Mouse (Mus musculus) midbrain, embryonic 10.5 days (tissue): ENCODE results near the gene Atf7. TPM values are rescaled to one million over a fixed set of nuclear protein-coding genes. Genes with fewer than 3 reads are reported as not detected.
"Not testable (repeated sequence)": the region's sequence is repeated elsewhere in the genome, so short reads cannot be mapped to it uniquely, and the experiment has no call there.

Source experiments
- DNase-seq: peaks from one replicate; pipeline ENCODE4 v3.0.0-alpha.2; 2017; ENCODE audit warnings: low spot score
- H3K27ac ChIP-seq: fragments of 300-500 bp; sonication (generic); replicated peaks from 2 replicates; pipeline ENCODE4 v1.5.1; 2016; ENCODE audit warnings: mild to moderate bottlenecking
- H3K27me3 ChIP-seq: fragments of 300-500 bp; sonication (generic); 2 replicates; pipeline ENCODE4 v1.6.1; 2016; ENCODE audit warnings: low read depth, mild to moderate bottlenecking; ENCODE audit not compliant: poor library complexity, severe bottlenecking
- H3K36me3 ChIP-seq: fragments of 300-500 bp; sonication (generic); 2 replicates; pipeline ENCODE4 v1.6.1; 2016; ENCODE audit warnings: mild to moderate bottlenecking, moderate library complexity
- H3K4me1 ChIP-seq: fragments of 300-500 bp; sonication (generic); 2 replicates; pipeline ENCODE4 v1.6.1; 2016
- H3K4me3 ChIP-seq: fragments of 300-500 bp; sonication (generic); 2 replicates; pipeline ENCODE4 v1.5.1; 2016; ENCODE audit warnings: mild to moderate bottlenecking, moderate library complexity
- H3K9me3 ChIP-seq: fragments of 300-500 bp; sonication (generic); replicated peaks from 2 replicates; pipeline ENCODE4 v1.6.1; 2016; ENCODE audit warnings: mild to moderate bottlenecking
- WGBS: fragments of 180-500 bp; shearing (Covaris S2); methylation state at CpG from one replicate; pipeline ENCODE4 v1.1.7; 2016; 5-methylcytosine and 5-hydroxymethylcytosine counted together
- polyA plus RNA-seq: library from polyadenylated mRNA; unstranded; fragments of >200 nt; fragmentation: Nextera tagmentation; extraction: Ambion mirVana; gene quantifications from 2 replicates; pipeline ENCODE4 v1.2.1, GENCODE M21; 2016

The Atf7 gene
- polyA plus RNA-seq, 1 experiment from 2014 or later = 14.9 TPM

GRCm38 (mm10) chr15:102651928-102652660, 26.8 kb upstream of the Atf7 start:
- DNase-seq, H3K4me1 ChIP-seq, H3K4me3 ChIP-seq, H3K27me3 ChIP-seq, H3K27ac ChIP-seq, H3K36me3 ChIP-seq, H3K9me3 ChIP-seq: not testable (repeated sequence)
- WGBS = 85% methylated on average over 9 of the region's 9 CpGs

GRCm38 (mm10) chr15:102651107-102651506, 25.8 kb upstream of the Atf7 start:
- H3K9me3 ChIP-seq = no peaks in the 10 kb centered on the region

GRCm38 (mm10) chr15:102635817-102636216, 10.6 kb upstream of the Atf7 start:
- Histone ChIP-seq H3K36me3 (no peaks in the 10 kb centered on the region), H3K27ac (no peak overlapping the region), H3K9me3 (no peaks in the 10 kb centered on the region), H3K27me3 (no peaks in the 10 kb centered on the region), H3K4me1 (no peaks in the 10 kb centered on the region), H3K4me3 (no peak overlapping the region)
- 88% methylated on average over 3 of the region's 3 CpGs for WGBS
- no peak for DNase-seq

More at GRCm38 (mm10) chr15:102651107-102651506, 25.8 kb upstream of the Atf7 start:
- WGBS = 89% methylated on average over 3 of the region's 3 CpGs
- Histone ChIP-seq H3K4me1 (no peaks in the 10 kb centered on the region; the same call in 1 of the 2 replicates), H3K4me3 (no peak overlapping the region), H3K36me3 (no peaks in the 10 kb centered on the region), H3K27me3 (no peaks in the 10 kb centered on the region), H3K27ac (no peak overlapping the region)
- no peak for DNase-seq

GRCm38 (mm10) chr15:102634684-102635083, 9.4 kb upstream of the Atf7 start:
- H3K36me3 ChIP-seq = no peaks in the 10 kb centered on the region
- no peak for DNase-seq
- WGBS = 93% methylated on average over 8 of the region's 8 CpGs

GRCm38 (mm10) chr15:102625687-102626055, 407 bp upstream of the Atf7 start:
- H3K4me1 ChIP-seq = peaks cover 23% of the 10 kb centered on the region
- peak overlapping the region; percentile 76 for H3K4me3 ChIP-seq
- no peaks in the 10 kb centered on the region for H3K27me3 ChIP-seq
- 0% methylated on average over 18 of the region's 18 CpGs for WGBS
- no peak for DNase-seq
- no peaks in the 10 kb centered on the region for H3K9me3 ChIP-seq
- 0 out of 2 replicates have a peak, but pooled peaks cover 3% of the 10 kb centered on the region for H3K36me3 ChIP-seq
- peak overlapping the region; percentile 98 for H3K27ac ChIP-seq

More at GRCm38 (mm10) chr15:102634684-102635083, 9.4 kb upstream of the Atf7 start:
- Histone ChIP-seq H3K27ac (no peak overlapping the region), H3K4me1 (no peaks in the 10 kb centered on the region), H3K4me3 (no peak overlapping the region), H3K27me3 (no peaks in the 10 kb centered on the region), H3K9me3 (no peaks in the 10 kb centered on the region)

- Histone ChIP-seq H3K27ac (peak overlapping the region; percentile 98), H3K36me3 (0 out of 2 replicates have a peak, but pooled peaks cover 6% of the 10 kb centered on the region), H3K4me1 (peaks cover 23% of the 10 kb centered on the region), H3K27me3 (no peaks in the 10 kb centered on the region), H3K9me3 (no peaks in the 10 kb centered on the region), H3K4me3 (peak overlapping the region; percentile 76)
- 9% methylated on average over 17 of the region's 17 CpGs for WGBS
- peak; percentile 14 for DNase-seq
Observed at GRCm38 (mm10) chr15:102624291-102624969, 834 bp downstream of the Atf7 start.

GRCm38 (mm10) chr15:102623121-102623520, 2.1 kb downstream of the Atf7 start:
- Histone ChIP-seq H3K27ac (no peak overlapping the region), H3K9me3 (no peaks in the 10 kb centered on the region), H3K27me3 (no peaks in the 10 kb centered on the region), H3K36me3 (0 out of 2 replicates have a peak, but pooled peaks cover 7% of the 10 kb centered on the region), H3K4me1 (peaks cover 23% of the 10 kb centered on the region), H3K4me3 (no peak overlapping the region)
- 92% methylated on average over 3 of the region's 3 CpGs for WGBS
- DNase-seq = no peak

GRCm38 (mm10) chr15:102622536-102622935, 2.7 kb downstream of the Atf7 start:
- Histone ChIP-seq H3K9me3 (no peaks in the 10 kb centered on the region), H3K4me1 (peaks cover 23% of the 10 kb centered on the region), H3K27ac (no peak overlapping the region), H3K27me3 (no peaks in the 10 kb centered on the region), H3K36me3 (0 out of 2 replicates have a peak, but pooled peaks cover 7% of the 10 kb centered on the region), H3K4me3 (no peak overlapping the region)
- DNase-seq = no peak

GRCm38 (mm10) chr15:102620765-102621164, 4.5 kb downstream of the Atf7 start:
- H3K9me3 ChIP-seq = no peaks in the 10 kb centered on the region

GRCm38 (mm10) chr15:102619486-102619885, 5.8 kb downstream of the Atf7 start:
- no peak overlapping the region for H3K4me3 ChIP-seq
- H3K4me1 ChIP-seq = peaks cover 12% of the 10 kb centered on the region
- H3K27ac ChIP-seq = no peak overlapping the region
- H3K36me3 ChIP-seq = 0 out of 2 replicates have a peak, but pooled peaks cover 7% of the 10 kb centered on the region
- DNase-seq = no peak
- 91% methylated on average over 5 of the region's 5 CpGs for WGBS
- H3K9me3 ChIP-seq = no peaks in the 10 kb centered on the region
- H3K27me3 ChIP-seq = no peaks in the 10 kb centered on the region

More at GRCm38 (mm10) chr15:102620765-102621164, 4.5 kb downstream of the Atf7 start:
- WGBS = 94% methylated on average over 1 of the region's 1 CpGs
- Histone ChIP-seq H3K27me3 (no peaks in the 10 kb centered on the region), H3K36me3 (0 out of 2 replicates have a peak, but pooled peaks cover 7% of the 10 kb centered on the region), H3K27ac (no peak overlapping the region), H3K4me3 (no peak overlapping the region), H3K4me1 (peaks cover 17% of the 10 kb centered on the region)
- no peak for DNase-seq

GRCm38 (mm10) chr15:102617654-102618053, 7.6 kb downstream of the Atf7 start:
- Histone ChIP-seq H3K4me1 (no peaks in the 10 kb centered on the region), H3K9me3 (no peaks in the 10 kb centered on the region), H3K27ac (no peak overlapping the region), H3K4me3 (no peak overlapping the region), H3K27me3 (no peaks in the 10 kb centered on the region), H3K36me3 (peaks cover 7% of the 10 kb centered on the region; the same call in 1 of the 2 replicates)
- 98% methylated on average over 1 of the region's 1 CpGs for WGBS
- no peak for DNase-seq

- no peak for DNase-seq
- H3K4me1 ChIP-seq = no peaks in the 10 kb centered on the region
- peaks cover 7% of the 10 kb centered on the region; the same call in 1 of the 2 replicates for H3K36me3 ChIP-seq
- 95% methylated on average over 2 of the region's 2 CpGs for WGBS
- no peak overlapping the region for H3K27ac ChIP-seq
- H3K4me3 ChIP-seq = no peak overlapping the region
- H3K27me3 ChIP-seq = no peaks in the 10 kb centered on the region
- H3K9me3 ChIP-seq = no peaks in the 10 kb centered on the region
Observed at GRCm38 (mm10) chr15:102616174-102616573, 9.1 kb downstream of the Atf7 start.

- Histone ChIP-seq H3K4me1 (no peaks in the 10 kb centered on the region), H3K27ac (no peak overlapping the region), H3K27me3 (no peaks in the 10 kb centered on the region), H3K9me3 (no peaks in the 10 kb centered on the region), H3K4me3 (no peak overlapping the region), H3K36me3 (no peaks in the 10 kb centered on the region; the same call in 1 of the 2 replicates)
- no peak for DNase-seq
Observed at GRCm38 (mm10) chr15:102614224-102614623, 11.0 kb downstream of the Atf7 start.
